Mouse (Mus musculus): Measurements from ENCODE around the gene 2700081O15Rik.

- no peak for TF ChIP-seq CTCF (IDR thresholded peaks at IDR 0.05; ENCODE audit: low read depth, low read length)
- no peak for TF ChIP-seq GATA2 (IDR thresholded peaks at IDR 0.05; ENCODE audit: borderline replicate concordance, low read depth, low read length)
- TF ChIP-seq GATA1 (IDR thresholded peaks at IDR 0.05; ENCODE audit: borderline replicate concordance, low read length), result no peak
Measured at GRCm38 (mm10) chr19:7420108-7420507, 2.7 kb downstream of the 2700081O15Rik start.
